Mouse (Mus musculus) lung, postnatal 4 days (tissue): ENCODE results near the gene Ccdc17.

ENCODE experiments used
- DNase-seq, 2 experiments: peaks; one replicate each; pipeline ENCODE4 v3.0.0; 2021

Gene Ccdc17

GRCm38 (mm10) chr4:116645624-116646023, 49.2 kb downstream of the Ccdc17 start:
- DNase-seq: no peak

- DNase-seq: no peak
Observed at GRCm38 (mm10) chr4:116649411-116649810, 53.0 kb downstream of the Ccdc17 start.
